Mouse (Mus musculus) heart, adult 2 months (tissue): ENCODE data around the gene Slc22a14.

Experiments
- CTCF ChIP-seq: fragments of 200-600 bp; IDR thresholded peaks from 2 replicates; pipeline ENCODE4 v1.8.1; 2022; ENCODE audit warnings: antibody characterized with exemption, mild to moderate bottlenecking, moderate library complexity
- POLR2A ChIP-seq: fragments of 200-500 bp; IDR thresholded peaks from 2 replicates; pipeline ENCODE4 v1.6.1; 2011; ENCODE audit warnings: mild to moderate bottlenecking, low read depth, low read length, control low read depth; ENCODE audit not compliant: insufficient read depth

DNA sequence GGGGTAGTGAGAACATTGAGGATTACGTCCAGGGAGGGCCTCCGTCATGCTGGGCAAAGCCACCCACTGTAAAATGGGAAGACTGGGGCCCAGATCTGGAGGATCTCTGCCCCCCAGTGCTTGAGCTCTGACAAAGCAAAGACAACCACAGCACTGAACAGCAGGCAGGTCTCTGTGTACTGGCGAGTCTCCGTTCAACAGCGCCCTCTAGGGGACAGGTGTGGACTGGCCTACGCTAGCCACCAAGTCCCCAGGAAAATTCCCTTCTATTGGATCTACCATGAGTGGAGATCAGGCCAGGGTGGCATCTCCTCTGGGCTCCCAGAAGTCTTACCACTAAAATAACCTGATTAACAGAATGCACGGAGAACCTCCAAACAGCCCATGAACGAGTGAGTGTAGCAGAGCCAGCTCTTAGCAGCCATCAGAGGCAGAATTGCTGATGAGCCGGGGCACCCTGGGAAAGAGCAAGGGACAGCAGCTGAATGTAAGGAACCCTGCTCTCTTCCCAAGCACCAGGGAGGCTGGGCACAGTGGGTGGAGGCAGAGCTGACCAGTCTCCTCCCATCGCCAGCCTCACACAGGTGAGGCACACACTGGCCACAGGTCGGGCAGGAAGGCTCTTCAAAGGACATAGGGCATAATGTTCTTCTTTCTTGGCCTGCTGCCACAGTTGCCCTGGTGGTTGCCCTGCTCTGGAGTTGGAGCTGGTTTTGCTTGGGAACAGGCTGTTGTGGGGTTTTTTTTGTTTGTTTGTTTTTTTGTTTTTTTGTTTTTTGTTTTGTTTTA, 173.0 kb downstream of the Slc22a14 start:
- TF ChIP-seq POLR2A (no peak), CTCF (peak; percentile 69)
